Mouse (Mus musculus) thymus, postnatal 25 days (tissue): Measurements from ENCODE around the gene Taf6.
"Not testable (repeated sequence)": the region's sequence is repeated elsewhere in the genome, so short reads cannot be mapped to it uniquely, and the experiment has no call there.

Experiments
- DNase-seq: peaks from one replicate; pipeline ENCODE4 v3.0.0; 2022

The Taf6 gene

DNA sequence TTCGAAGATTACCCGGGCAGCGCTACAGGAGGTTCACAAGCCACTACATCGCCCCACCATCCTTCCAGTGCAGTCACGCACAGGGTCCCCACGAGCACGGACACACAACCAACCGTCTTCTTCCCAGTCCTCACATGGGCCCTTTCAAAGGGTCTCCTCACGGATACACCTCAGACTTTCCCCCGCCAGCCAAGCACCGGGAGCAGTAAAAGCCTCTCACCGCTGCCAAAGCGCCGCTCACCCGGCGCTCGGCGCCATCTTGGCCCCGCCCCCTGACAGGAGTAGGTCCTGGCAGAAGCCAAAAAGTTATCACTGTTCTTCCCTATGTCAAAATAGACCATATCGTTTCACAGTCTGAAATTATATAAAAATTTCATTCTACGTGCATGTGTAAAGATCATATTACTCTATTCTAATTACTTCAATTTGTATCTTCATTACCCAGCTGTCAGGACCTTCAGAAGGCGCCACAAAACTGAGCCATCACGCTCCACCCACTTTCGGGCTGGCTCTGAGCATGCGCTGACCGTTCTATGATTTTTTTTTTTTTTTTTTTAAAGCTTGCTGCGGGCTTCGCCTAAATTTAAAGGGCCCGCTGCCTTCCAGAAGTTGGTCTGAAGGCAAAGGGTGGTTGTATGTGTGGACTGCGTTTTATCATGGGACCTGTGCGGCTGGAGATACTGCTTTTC is at the start of gene Taf6, which contains the start of gene Cnpy4:
Gene Taf6 (minus strand): TSS at position 502 of the 689 bp plus-strand sequence.
Gene Cnpy4 (plus strand): TSS at position 536 of the 689 bp plus-strand sequence.
- peak; percentile 86 for DNase-seq

DNA sequence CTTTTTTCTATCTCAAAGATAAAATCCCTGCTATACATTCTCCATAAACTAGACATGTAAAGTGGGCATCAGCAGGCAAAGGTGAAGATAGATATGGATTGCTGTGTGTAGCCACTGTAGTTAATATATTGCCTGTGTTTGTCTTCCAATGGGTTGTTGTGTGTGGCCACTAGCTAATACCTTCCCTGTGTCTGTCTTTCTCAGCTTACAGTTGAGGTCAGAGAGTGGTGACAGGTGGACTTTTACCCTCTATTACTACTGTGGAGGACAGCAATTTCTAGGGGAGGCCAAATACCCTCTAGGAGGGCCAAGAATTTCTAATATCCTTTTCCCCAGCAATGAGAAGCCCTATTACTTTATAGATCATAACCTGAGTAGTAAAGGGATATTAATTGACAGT is 47.0 kb upstream of the Taf6 start:
- DNase-seq, result no peak

GRCm38 (mm10) chr5:138233778-138234177 is 46.5 kb upstream of the Taf6 start:
- no peak for DNase-seq

DNA sequence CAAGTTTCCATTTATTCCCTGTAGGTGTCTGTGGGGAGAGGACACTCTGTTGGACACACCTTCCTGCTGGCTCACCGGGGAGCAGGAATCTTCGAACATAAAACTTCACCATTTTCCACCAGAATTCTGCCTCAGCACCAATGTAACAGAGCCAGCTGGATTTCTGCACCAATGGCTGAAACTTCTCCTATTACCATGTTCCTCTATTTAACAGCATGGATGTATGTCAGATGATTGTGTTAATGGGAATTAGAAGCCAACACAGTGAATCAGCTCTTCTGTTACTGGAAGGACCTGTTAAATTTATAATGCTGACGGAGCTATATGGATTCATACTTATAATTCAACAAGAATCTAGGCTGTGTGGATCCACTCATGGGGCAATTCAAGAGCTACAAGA is 42.3 kb upstream of the Taf6 start:
- DNase-seq, result no peak

GRCm38 (mm10) chr5:138228026-138228425 is 40.8 kb upstream of the Taf6 start:
- peak; percentile 52 for DNase-seq

GRCm38 (mm10) chr5:138227367-138227766 is 40.1 kb upstream of the Taf6 start:
- DNase-seq, result no peak

DNA sequence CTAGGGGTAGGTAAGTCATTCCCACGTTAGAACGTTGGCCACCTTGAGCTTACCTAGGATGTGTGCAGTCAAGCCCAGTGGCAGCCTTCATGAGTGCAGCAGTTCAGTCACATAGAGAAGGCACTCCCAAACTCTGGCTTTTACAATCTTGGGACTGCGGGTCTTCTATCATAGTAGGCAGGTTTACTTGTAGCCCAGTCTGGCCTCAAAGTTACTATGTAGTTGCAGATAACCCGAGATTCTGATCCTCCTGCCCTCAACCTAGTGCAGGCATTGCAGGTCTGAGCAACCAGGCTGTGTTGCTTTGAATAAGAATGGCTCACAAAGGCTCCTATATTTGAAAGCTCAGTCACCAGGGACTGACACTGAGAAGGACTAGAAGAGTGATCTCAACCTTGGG is 39.2 kb upstream of the Taf6 start:
- no peak for DNase-seq

GRCm38 (mm10) chr5:138225700-138226099 is 38.4 kb upstream of the Taf6 start, which contains the start of gene Nxpe5:
Gene Nxpe5 (plus strand): TSS chr5:138225898.
- DNase-seq, result no peak

GRCm38 (mm10) chr5:138223287-138223686 is 36.0 kb upstream of the Taf6 start:
- no peak for DNase-seq

DNA sequence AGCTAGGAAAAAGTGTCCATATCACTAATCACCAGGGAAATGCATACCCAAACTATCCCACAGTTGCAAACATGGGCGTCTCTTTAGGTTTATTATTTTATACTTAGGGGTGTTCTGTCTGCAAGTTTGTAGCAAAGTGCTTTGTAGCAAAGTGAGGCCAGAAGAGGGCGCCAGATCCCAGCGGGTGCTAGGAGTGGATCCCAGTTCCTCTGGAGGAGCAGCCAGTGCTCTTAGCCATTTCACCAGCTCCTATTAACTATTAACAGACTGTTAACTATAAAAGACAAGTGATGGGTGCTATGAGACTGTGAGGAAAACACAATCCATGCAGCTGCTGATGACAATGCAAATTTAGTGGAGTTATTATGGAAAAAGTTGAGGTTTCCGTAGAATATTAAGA is 34.9 kb upstream of the Taf6 start:
- peak; percentile 84 for DNase-seq

DNA sequence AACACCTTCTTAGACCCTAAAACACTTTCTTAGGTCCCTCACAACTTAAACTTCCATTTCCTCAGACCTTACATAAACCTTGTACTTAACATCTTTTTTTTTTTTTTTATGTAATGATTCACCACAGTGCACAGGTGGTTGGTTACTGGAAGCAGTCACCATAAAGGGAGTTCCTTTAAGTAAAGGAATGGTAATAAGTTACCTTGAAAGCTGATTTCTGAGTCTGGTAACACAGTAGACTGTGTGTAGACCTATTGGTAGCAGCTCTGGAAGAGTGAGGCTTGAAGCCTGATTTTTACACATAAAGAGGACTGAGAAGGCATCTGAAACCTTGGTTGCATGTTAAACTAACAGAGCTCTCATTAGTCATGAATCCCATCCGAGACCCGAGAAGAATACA is 32.6 kb upstream of the Taf6 start:
- no peak for DNase-seq

GRCm38 (mm10) chr5:138216632-138217031 is 29.4 kb upstream of the Taf6 start:
- not testable (repeated sequence) for DNase-seq

GRCm38 (mm10) chr5:138207873-138208272 is 20.6 kb upstream of the Taf6 start:
- DNase-seq, result no peak

DNA sequence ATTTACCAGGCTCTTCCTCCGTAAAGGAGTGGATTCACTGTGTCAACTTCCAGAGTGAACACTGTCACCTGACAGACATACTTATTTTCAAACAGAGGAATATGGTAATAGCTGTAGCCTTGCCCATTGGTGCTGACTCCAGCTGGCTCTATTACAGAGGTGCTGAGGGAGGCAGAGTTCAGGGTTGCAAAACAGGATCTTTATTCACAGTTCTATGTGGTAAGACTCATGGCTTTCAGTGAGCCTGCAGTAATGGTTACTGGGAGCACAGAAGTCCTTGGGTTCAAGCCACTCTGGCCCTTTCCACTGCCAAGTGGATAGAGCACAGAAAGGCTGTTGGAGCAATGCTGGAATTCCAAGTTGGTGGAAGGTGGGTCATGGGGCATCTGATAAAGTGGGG is 20.0 kb upstream of the Taf6 start:
- no peak for DNase-seq

DNA sequence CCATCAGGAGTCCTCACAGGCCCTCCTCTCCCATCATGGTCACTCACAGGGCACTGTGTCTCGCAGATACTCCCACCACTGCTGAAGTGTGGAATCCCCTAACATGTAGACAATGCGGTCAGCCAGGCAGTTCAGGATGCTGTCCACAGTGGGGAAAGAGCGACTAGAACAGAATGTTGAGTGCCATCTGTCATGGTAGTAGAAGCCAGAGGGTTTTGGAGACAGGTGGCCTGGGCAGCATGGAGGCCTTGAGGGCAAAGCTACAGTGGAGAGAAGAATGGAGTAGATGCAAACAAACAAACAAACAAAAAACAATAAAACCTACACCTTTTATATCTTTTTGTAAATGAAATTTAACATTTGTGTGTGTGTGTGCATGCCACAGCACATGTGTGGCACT is 14.8 kb upstream of the Taf6 start:
- DNase-seq, result no peak

DNA sequence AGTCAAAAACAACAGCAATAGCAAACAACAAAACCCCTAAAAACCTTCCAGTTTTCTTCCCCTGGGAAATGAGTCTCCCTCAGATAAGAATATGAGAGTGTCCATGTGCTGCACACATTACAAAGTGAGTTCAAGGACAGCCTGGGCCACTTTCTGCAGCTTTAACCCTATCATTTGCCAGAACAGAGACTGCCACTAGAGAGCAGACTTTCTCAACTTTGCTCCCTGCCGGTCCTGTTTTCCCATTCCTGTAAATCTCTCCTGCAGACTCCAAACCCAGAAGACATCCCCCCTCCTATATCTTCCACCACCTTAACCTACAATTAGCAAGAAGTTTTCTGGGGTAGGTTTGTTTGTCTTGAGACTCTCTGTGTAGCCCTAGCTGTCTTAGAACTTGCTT is 12.3 kb upstream of the Taf6 start:
- DNase-seq, result no peak

DNA sequence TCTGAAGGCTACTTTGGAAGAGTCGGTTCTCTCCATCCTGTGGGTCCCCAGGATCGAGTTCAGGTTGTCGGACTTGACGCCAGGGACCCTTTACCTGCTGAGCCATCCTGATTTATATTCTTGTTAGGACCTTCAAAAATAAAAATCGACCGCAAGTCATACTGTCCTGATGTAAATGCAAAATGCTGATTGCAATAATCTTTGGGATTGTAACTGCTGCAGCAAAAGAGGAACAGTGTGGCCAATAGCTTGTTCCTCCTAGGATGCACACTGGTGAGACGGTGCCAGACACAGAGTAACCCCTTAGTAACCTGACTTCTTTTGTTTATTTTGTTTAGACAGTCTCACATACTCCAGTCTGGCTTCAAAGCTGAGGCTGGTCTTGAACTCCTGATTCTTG is 8.2 kb upstream of the Taf6 start:
- no peak for DNase-seq

DNA sequence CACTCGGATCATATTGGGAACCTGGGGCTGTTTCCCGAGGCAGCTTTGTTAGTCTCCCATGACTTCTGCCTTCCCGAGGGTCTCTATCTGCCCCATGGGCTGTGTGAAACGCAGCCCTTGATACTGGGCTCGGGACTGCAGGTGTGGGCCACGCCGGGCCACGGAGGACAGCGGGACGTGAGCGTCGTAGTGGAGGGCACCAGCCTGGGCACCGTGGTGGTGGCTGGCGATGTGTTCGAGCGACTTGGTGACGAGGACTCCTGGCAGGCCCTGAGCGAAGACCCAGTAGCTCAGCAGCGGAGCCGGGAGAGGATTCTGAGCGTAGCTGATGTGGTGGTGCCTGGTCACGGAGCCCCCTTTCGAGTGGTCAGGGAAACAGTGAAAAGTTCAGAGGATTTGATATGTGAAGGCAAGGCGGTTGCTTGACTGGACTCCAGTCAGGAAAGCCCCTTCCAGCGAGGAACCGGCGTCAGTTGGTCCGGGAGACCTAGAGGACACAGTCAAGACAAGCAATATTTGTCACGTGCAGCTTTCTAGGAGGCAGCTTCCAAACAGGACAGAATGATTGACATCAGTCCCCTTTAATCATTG is 7.6 kb upstream of the Taf6 start:
- peak; percentile 37 for DNase-seq

DNA sequence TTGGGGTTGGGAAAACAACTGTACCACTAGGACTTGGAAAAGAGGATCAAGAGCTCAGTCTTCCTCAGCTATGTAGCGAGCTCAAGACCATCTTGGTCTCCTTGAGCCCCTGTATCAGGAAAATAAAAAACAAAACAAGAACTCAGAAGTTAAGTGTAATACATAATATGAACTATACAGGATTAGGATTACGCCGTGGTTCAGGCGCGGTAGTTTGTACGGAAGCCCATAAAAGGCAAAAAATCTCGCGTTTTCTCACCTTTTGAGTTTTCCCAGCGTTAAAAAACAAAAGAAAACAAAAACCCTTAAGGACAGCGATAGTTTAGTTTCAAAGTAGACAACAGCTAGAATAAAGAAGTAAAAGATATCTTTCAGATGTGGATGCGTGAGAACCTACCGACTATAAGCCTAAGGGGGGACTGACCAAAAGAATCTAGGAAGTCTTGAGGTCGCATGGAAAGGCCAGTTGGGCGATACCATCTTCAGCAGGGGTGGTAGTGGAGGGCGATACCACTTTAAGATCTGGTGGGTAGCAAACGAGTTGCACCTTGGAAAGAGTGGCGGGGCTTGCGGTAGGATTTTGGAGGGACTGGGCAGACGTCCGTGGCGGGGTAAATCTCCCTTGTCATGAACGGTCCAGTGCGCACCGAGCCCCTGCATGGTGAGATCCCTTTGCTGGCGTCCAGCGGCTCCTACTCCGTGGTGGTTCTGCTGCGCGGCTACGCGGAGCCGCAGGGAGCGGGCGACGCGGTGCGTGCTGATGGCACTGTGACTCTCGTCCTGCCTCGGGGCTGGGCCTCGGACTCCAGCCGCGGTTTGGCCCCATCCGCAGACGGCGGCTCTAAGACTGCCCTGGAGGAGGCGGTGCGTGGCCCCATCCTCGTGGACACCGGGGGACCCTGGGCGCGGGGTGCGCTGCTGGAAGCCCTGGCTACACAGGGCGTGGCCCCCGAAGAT is 6.8 kb upstream of the Taf6 start, which contains the start of gene Mblac1:
Gene Mblac1 (plus strand): TSS at position 544 of the 957 bp plus-strand sequence.
- DNase-seq, result peak; percentile 87

- DNase-seq, result peak; percentile 69
Measured at GRCm38 (mm10) chr5:138187661-138188306, 533 bp upstream of the Taf6 start.

GRCm38 (mm10) chr5:138173217-138173616 is 14.0 kb downstream of the Taf6 start:
- no peak for DNase-seq

GRCm38 (mm10) chr5:138171695-138172491 is 15.4 kb downstream of the Taf6 start, which contains the start of the genes Ap4m1 and Mcm7:
Gene Ap4m1 (plus strand): TSS chr5:138172002.
Gene Mcm7 (minus strand): TSS chr5:138172422.
- DNase-seq, result peak; percentile 90
